Mouse (Mus musculus): ENCODE measurements around the gene Lrrc30. TPM values are rescaled to one million over a fixed set of nuclear protein-coding genes. Genes with fewer than 3 reads are reported as not detected.

The Lrrc30 gene
- not detected in 2 replicates for polyA plus RNA-seq (2015; fragmentation: Nextera tagmentation; extraction: Ambion mirVana)

- DNase-seq (ENCODE audit: low spot score): no peak
Measured at GRCm38 (mm10) chr17:67632676-67633339, at the start of gene Lrrc30. Gene Lrrc30 (minus strand): TSS chr17:67632723.

GRCm38 (mm10) chr17:67681084-67681483, 48.6 kb upstream of the Lrrc30 start:
- no peak for DNase-seq (ENCODE audit: low spot score)

- no peak for DNase-seq (ENCODE audit: low spot score)
Measured at GRCm38 (mm10) chr17:67678576-67678975, 46.1 kb upstream of the Lrrc30 start.

GRCm38 (mm10) chr17:67667981-67668380, 35.5 kb upstream of the Lrrc30 start:
- no peak for DNase-seq (ENCODE audit: low spot score)

- DNase-seq (ENCODE audit: low spot score): no peak
Measured at GRCm38 (mm10) chr17:67666981-67667380, 34.5 kb upstream of the Lrrc30 start.

GRCm38 (mm10) chr17:67664299-67664698, 31.8 kb upstream of the Lrrc30 start:
- no peak for DNase-seq (ENCODE audit: low spot score)

GRCm38 (mm10) chr17:67651506-67651905, 19.0 kb upstream of the Lrrc30 start:
- peak; percentile 46 for DNase-seq (ENCODE audit: low spot score)

GRCm38 (mm10) chr17:67641627-67642026, 9.1 kb upstream of the Lrrc30 start:
- no peak for DNase-seq (ENCODE audit: low spot score)

- DNase-seq (ENCODE audit: low spot score): no peak
Measured at GRCm38 (mm10) chr17:67638119-67638810, 5.7 kb upstream of the Lrrc30 start.

- DNase-seq (ENCODE audit: low spot score): no peak
Measured at GRCm38 (mm10) chr17:67636951-67637350, 4.4 kb upstream of the Lrrc30 start.

- DNase-seq (ENCODE audit: low spot score): no peak
Measured at GRCm38 (mm10) chr17:67636304-67636703, 3.8 kb upstream of the Lrrc30 start.

GRCm38 (mm10) chr17:67629746-67630145, 2.8 kb downstream of the Lrrc30 start:
- DNase-seq (ENCODE audit: low spot score): no peak

- DNase-seq (ENCODE audit: low spot score): no peak
Measured at GRCm38 (mm10) chr17:67629211-67629657, 3.3 kb downstream of the Lrrc30 start.

GRCm38 (mm10) chr17:67628475-67628874, 4.0 kb downstream of the Lrrc30 start:
- no peak for DNase-seq (ENCODE audit: low spot score)

GRCm38 (mm10) chr17:67625431-67625830, 7.1 kb downstream of the Lrrc30 start:
- DNase-seq (ENCODE audit: low spot score): no peak

- DNase-seq (ENCODE audit: low spot score): no peak
Measured at GRCm38 (mm10) chr17:67619001-67619400, 13.5 kb downstream of the Lrrc30 start.

- no peak for DNase-seq (ENCODE audit: low spot score)
Measured at GRCm38 (mm10) chr17:67614381-67614780, 18.1 kb downstream of the Lrrc30 start.

- DNase-seq (ENCODE audit: low spot score): no peak
Measured at GRCm38 (mm10) chr17:67612576-67612975, 19.9 kb downstream of the Lrrc30 start.

- DNase-seq (ENCODE audit: low spot score): no peak
Measured at GRCm38 (mm10) chr17:67612151-67612550, 20.4 kb downstream of the Lrrc30 start.

- no peak for DNase-seq (ENCODE audit: low spot score)
Measured at GRCm38 (mm10) chr17:67604446-67604845, 28.1 kb downstream of the Lrrc30 start.

GRCm38 (mm10) chr17:67602556-67602955, 30.0 kb downstream of the Lrrc30 start:
- DNase-seq (ENCODE audit: low spot score): no peak

- DNase-seq (ENCODE audit: low spot score): peak; percentile 48
Measured at GRCm38 (mm10) chr17:67584937-67585579, 47.5 kb downstream of the Lrrc30 start.
